Mouse (Mus musculus): Measurements from ENCODE around the gene Brd2. TPM values are rescaled to one million over a fixed set of nuclear protein-coding genes. Genes with fewer than 3 reads are reported as not detected.

Brd2 gene
- polyA plus RNA-seq, 1 experiment: 117 TPM

DNA sequence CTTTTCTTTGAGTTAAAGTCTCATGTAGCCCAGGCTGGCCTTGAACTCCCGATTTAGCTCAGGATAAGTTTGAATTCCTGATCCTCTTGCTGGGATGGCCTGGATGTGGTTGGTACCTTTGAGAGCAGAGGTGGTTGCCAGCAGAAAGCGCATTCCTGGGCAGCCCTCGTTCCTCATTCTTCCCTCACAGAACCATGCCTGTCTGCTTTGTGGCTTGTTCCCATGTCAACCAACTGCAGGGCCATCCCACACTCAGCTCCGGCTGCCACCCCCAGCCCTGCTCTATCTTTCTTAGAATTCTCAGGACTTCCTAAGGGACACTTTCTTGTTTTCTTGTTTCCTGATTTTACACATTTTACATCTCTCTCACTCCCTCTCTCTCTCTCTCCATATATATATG is 19.0 kb upstream of the Brd2 start:
- DNase-seq: no peak
- Histone ChIP-seq H3K27ac (ENCODE audit: insufficient read depth, low read depth, low read length) (no peak overlapping the region), H3K4me3 (ENCODE audit: insufficient read depth, low read depth, low read length) (no peak overlapping the region), H3K4me1 (ENCODE audit: control insufficient read depth, insufficient read depth, low read length) (no peaks in the 10 kb centered on the region), H3K27me3 (replicated peaks; ENCODE audit: control insufficient read depth, insufficient read depth, low read length) (no peaks in the 10 kb centered on the region), H3K36me3 (ENCODE audit: control insufficient read depth, insufficient read depth, low read length) (no peaks in the 10 kb centered on the region)
- 68% methylated on average over 4 of the region's 4 CpGs for WGBS
- TF ChIP-seq CTCF (conservative IDR thresholded peaks at IDR 0.05; ENCODE audit: insufficient read depth, insufficient read length, low read depth, low read length): no peak

DNA sequence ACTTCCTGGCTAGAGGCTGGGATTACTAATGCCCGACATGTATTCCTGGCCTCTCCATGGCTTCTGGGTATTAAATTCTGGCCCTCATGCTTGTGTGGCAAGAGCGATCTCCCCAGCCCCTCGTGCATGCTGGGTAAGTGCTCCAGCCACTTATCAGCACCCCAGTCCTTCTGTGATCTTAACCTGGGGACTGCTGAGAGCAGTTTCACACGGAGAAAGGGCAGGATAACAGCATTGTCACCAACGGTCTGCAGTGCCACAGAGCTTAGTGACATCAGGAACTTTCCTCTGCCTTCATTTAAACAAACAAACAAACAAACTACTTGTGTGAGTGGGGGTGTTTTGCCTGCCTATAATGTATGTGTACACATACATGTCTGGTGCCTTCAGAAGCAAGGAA is 17.8 kb upstream of the Brd2 start:
- TF ChIP-seq POLR2A (IDR thresholded peaks at IDR 0.05; ENCODE audit: low read depth, low read length): no peak
- no peak for TF ChIP-seq CTCF (conservative IDR thresholded peaks at IDR 0.05; ENCODE audit: insufficient read depth, insufficient read length, low read depth, low read length)
- no peak for DNase-seq
- H3K4me1 ChIP-seq (ENCODE audit: control insufficient read depth, insufficient read depth, low read length): no peaks in the 10 kb centered on the region
- 26% methylated on average over 5 of the region's 5 CpGs for WGBS
- H3K4me3 ChIP-seq (ENCODE audit: insufficient read depth, low read depth, low read length): no peak overlapping the region
- H3K27me3 ChIP-seq (replicated peaks; ENCODE audit: control insufficient read depth, insufficient read depth, low read length): no peaks in the 10 kb centered on the region
- H3K27ac ChIP-seq (ENCODE audit: insufficient read depth, low read depth, low read length): no peak overlapping the region
- H3K36me3 ChIP-seq (ENCODE audit: control insufficient read depth, insufficient read depth, low read length): no peaks in the 10 kb centered on the region

DNA sequence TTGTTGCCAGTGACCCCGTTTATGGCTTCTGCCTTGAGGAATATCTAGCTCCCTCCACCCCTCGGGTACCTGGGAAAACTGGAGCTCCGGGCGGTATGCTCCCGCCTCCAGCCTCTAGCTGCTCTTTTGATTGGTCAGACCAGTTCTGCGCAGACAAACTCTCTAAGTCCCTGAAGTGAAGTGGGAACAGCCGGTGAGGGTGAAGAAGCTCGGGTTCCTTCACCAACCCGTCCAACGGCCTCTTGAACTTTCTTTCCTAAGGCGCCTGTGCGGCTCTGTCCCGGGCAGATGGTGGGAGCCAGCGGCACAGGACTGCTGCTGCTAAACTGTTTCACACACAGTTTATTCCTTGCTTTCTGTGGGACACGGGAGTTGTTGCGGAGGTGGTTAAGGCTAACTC is 17.0 kb upstream of the Brd2 start:
- no peak overlapping the region for H3K27ac ChIP-seq (ENCODE audit: insufficient read depth, low read depth, low read length)
- H3K27me3 ChIP-seq (replicated peaks; ENCODE audit: control insufficient read depth, insufficient read depth, low read length): no peaks in the 10 kb centered on the region
- no peak for TF ChIP-seq CTCF (conservative IDR thresholded peaks at IDR 0.05; ENCODE audit: insufficient read depth, insufficient read length, low read depth, low read length)
- no peak for TF ChIP-seq POLR2A (IDR thresholded peaks at IDR 0.05; ENCODE audit: low read depth, low read length)
- no peaks in the 10 kb centered on the region for H3K4me1 ChIP-seq (ENCODE audit: control insufficient read depth, insufficient read depth, low read length)
- H3K4me3 ChIP-seq (ENCODE audit: insufficient read depth, low read depth, low read length): peak overlapping the region; percentile 20
- 7% methylated on average over 16 of the region's 16 CpGs for WGBS
- no peaks in the 10 kb centered on the region for H3K36me3 ChIP-seq (ENCODE audit: control insufficient read depth, insufficient read depth, low read length)
- peak; percentile 64 for DNase-seq

DNA sequence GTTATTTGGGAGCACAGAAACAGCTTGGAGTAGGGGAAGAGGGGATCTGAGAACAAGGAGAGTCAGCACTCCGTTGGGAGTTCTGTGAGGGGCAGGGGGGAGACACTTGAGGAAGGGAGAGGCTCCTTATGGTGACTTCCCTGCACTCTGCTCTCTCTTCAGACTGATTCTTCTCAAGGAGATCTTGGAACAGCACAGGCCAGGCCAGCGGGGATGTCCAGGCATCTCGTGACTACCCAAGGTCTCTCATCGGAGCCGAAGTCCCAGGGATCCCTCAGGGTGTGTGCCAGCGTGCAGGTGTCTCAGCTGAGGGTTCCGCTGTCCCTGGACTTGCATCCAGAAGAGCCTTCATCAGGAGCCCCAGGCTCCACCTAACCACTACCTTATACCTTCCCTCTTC is 16.2 kb upstream of the Brd2 start:
- 91% methylated on average over 7 of the region's 7 CpGs for WGBS
- Histone ChIP-seq H3K4me3 (ENCODE audit: insufficient read depth, low read depth, low read length) (no peak overlapping the region), H3K36me3 (ENCODE audit: control insufficient read depth, insufficient read depth, low read length) (no peaks in the 10 kb centered on the region), H3K27ac (ENCODE audit: insufficient read depth, low read depth, low read length) (no peak overlapping the region), H3K27me3 (replicated peaks; ENCODE audit: control insufficient read depth, insufficient read depth, low read length) (no peaks in the 10 kb centered on the region), H3K4me1 (ENCODE audit: control insufficient read depth, insufficient read depth, low read length) (no peaks in the 10 kb centered on the region)
- DNase-seq: no peak
- TF ChIP-seq CTCF (conservative IDR thresholded peaks at IDR 0.05; ENCODE audit: insufficient read depth, insufficient read length, low read depth, low read length): no peak

DNA sequence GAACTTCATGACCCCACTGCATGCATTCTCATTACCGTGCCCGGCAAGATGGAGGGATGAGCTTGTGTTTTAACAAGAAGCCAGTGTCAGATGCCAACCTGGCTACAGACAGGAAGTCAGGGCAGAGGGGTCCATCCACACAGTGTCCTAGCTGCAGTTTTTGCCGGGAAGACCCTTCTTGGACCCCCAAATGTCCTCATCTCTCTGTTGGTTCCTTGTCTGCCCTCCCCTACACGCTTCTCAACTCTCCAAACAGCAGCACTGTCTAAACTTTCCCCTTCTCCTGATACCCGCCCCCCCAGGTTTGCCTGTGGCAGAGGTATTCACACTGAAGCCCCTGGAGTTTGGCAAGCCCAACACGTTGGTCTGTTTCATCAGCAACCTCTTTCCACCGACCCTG is 15.2 kb upstream of the Brd2 start:
- DNase-seq: no peak
- TF ChIP-seq POLR2A (IDR thresholded peaks at IDR 0.05; ENCODE audit: low read depth, low read length) (no peak), CTCF (conservative IDR thresholded peaks at IDR 0.05; ENCODE audit: insufficient read depth, insufficient read length, low read depth, low read length) (no peak)
- 79% methylated on average over 7 of the region's 7 CpGs for WGBS

DNA sequence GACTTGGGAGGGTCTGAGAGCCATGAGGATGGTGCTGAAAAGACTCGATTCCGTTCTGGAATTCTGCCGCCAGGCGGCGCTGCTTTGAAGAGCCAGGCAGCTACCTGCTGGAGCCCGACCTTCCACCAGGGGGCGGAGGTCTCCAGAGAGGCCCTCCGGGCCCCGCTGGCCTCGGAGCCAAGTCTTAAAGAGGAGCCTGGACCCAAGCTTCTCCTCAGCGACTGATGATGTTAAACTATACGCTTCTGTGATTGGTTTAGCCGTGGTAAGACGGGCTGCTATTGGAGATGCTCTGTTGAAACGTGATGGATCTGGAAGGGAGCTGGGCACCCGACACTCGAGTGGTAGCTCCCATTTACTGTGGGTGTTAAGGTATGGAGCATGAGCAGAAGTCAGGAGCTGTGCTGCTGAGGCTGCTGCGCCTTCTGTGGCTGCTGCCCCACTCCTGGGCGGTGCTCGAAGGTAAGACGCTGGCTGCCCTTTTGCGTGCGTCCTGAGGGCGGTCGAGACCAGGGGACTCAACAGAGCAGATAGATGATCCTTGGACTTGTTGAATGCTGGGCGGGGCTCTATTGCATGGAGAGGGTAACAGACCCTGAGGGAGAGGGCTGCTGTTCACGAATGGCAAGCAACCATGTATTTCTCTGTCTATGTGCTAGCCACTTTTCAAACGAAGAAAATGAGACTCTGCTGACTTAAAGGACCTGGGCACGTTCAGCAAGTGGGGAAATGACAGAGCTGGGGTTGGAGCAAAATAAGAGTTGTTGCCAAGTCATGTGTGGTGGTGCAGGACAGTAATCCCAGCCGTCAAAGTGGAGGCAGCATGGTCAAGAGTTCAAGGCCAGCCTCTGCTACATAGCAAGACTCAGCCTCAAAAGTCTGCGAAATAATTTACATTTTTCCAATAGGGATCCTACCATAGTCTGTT is 13.1 kb upstream of the Brd2 start:
- TF ChIP-seq POLR2A (IDR thresholded peaks at IDR 0.05; ENCODE audit: low read depth, low read length) (no peak), CTCF (conservative IDR thresholded peaks at IDR 0.05; ENCODE audit: insufficient read depth, insufficient read length, low read depth, low read length) (peak; percentile 99)
- peak overlapping the region; percentile 63 for H3K4me3 ChIP-seq (ENCODE audit: insufficient read depth, low read depth, low read length)
- WGBS: 6% methylated on average over 31 of the region's 31 CpGs
- H3K36me3 ChIP-seq (ENCODE audit: control insufficient read depth, insufficient read depth, low read length): no peaks in the 10 kb centered on the region
- no peaks in the 10 kb centered on the region for H3K27me3 ChIP-seq (replicated peaks; ENCODE audit: control insufficient read depth, insufficient read depth, low read length)
- H3K27ac ChIP-seq (ENCODE audit: insufficient read depth, low read depth, low read length): no peak overlapping the region
- peak; percentile 99 for DNase-seq
- no peaks in the 10 kb centered on the region for H3K4me1 ChIP-seq (ENCODE audit: control insufficient read depth, insufficient read depth, low read length)

More for the DNA sequence above, 15.2 kb upstream of the Brd2 start:
- Histone ChIP-seq H3K27ac (ENCODE audit: insufficient read depth, low read depth, low read length) (no peak overlapping the region), H3K4me3 (ENCODE audit: insufficient read depth, low read depth, low read length) (no peak overlapping the region), H3K27me3 (replicated peaks; ENCODE audit: control insufficient read depth, insufficient read depth, low read length) (no peaks in the 10 kb centered on the region), H3K4me1 (ENCODE audit: control insufficient read depth, insufficient read depth, low read length) (no peaks in the 10 kb centered on the region), H3K36me3 (ENCODE audit: control insufficient read depth, insufficient read depth, low read length) (no peaks in the 10 kb centered on the region)

DNA sequence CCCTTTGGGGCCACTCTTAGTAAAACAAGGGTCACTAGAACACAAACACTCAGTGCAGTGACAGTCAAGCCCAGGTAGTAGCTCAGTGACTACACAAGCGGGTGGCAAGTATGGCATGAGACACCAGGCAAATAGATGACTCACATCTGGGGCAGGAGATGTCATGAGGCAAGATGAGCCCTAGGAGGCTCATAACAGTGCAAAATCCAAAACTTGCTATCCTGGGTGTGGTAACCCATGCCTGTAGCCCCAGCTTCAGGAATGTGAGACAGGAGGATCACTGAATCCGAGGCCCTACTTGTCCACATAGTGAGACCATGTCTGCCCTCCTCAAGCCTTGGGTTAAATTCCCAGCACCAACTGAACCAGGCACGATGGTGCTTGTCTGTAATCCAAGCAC is 12.0 kb upstream of the Brd2 start:
- Histone ChIP-seq H3K36me3 (ENCODE audit: control insufficient read depth, insufficient read depth, low read length) (no peaks in the 10 kb centered on the region), H3K27me3 (replicated peaks; ENCODE audit: control insufficient read depth, insufficient read depth, low read length) (no peaks in the 10 kb centered on the region), H3K4me3 (ENCODE audit: insufficient read depth, low read depth, low read length) (no peak overlapping the region), H3K4me1 (ENCODE audit: control insufficient read depth, insufficient read depth, low read length) (no peaks in the 10 kb centered on the region), H3K27ac (ENCODE audit: insufficient read depth, low read depth, low read length) (no peak overlapping the region)
- no peak for DNase-seq
- TF ChIP-seq CTCF (conservative IDR thresholded peaks at IDR 0.05; ENCODE audit: insufficient read depth, insufficient read length, low read depth, low read length) (no peak), POLR2A (IDR thresholded peaks at IDR 0.05; ENCODE audit: low read depth, low read length) (no peak)
- 82% methylated on average over 3 of the region's 3 CpGs for WGBS

All from kidney, adult 2 months (tissue).